Mouse (Mus musculus) telencephalon, adult 2 months (tissue): ENCODE data around the gene Wdr60.

ENCODE experiments used
- DNase-seq: peaks from one replicate; pipeline ENCODE4 v3.0.0-alpha.2; 2011; ENCODE audit warnings: low read depth, low spot score

Gene Wdr60

DNA sequence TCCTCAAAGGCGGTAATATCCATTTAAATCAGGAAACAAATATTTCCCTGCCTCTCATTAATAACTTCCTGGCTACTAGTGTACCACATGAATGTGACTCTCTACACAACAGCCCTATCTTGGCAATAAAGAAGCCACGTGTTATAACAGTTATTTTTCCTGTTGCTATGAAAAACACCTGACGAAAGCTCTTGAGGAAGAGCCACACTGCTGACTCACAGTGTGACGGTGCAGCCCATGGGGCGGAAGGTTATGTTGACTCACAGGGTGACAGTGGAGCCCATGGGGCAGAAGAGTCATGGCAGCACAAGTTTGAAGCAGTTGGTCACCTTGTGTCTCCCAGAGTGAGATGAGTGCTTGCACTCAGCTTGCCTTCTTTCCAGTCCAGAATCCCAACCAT, 6.6 kb upstream of the Wdr60 start:
- DNase-seq: no peak

GRCm38 (mm10) chr12:116265275-116265674, 2.5 kb upstream of the Wdr60 start:
- no peak for DNase-seq

GRCm38 (mm10) chr12:116264756-116265155, 1.9 kb upstream of the Wdr60 start:
- DNase-seq: no peak

- DNase-seq: no peak
Measured at GRCm38 (mm10) chr12:116258321-116258720, 4.5 kb downstream of the Wdr60 start.

DNA sequence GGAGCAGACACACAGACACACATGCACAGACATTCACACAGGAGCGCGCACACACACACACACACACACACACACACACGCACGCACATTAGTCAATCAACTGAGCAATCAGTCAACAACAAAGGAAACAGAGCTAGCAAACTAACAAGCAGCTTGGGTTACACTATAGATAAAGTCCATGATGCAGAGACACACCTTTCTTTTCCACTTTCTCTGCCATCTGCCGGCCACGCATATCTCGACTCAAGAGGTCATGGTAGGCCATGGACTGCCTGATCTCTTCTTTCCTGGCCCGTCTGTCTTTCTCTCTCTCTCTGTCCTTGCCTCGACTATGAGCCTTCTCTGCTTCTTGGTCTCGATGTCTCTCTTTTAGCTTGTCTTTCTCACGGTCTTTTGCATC, 7.2 kb downstream of the Wdr60 start:
- no peak for DNase-seq

- no peak for DNase-seq
Measured at GRCm38 (mm10) chr12:116254652-116255051, 8.2 kb downstream of the Wdr60 start.

- DNase-seq: no peak
Measured at GRCm38 (mm10) chr12:116244601-116245000, 18.2 kb downstream of the Wdr60 start.

GRCm38 (mm10) chr12:116238803-116239202, 24.0 kb downstream of the Wdr60 start:
- peak; percentile 46 for DNase-seq

GRCm38 (mm10) chr12:116238370-116238769, 24.5 kb downstream of the Wdr60 start:
- DNase-seq: no peak

DNA sequence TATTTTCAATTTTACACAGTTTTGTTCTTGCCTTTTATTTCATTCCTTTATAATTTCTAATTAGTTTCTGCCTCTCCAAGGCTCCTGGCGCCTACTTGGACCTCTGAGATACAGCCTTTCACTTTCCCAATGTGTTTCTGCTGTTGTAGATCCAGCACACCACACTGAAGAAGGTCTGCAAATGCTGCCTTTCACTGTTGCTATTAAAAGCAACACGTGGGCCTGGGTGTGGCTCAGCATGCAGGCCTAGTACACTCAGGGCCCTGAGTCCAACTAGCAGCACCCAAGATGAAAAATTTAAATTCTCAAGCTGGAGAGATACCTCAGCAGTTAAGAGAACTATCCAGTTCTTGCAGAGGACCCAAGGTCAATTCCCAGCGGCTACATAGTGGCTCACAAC, 26.2 kb downstream of the Wdr60 start:
- no peak for DNase-seq

DNA sequence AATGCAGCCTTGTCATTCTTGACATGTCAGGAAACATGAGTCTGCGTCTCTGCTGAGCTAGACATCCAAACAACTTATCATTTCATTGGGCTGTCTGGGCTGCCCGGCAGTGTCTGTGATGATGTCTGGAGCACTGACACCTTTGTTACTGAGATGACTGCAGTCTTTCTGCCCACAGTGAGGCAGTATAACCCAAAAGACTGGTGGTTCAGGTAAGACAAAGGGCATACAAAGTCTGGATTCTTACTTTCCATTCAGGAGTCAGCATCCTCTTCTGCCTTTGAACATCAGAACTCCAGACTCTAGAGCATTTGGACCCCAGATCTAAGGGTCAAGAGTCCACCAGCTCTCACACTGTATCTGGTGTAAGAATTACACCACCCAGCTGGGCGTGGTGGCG, 27.5 kb downstream of the Wdr60 start:
- no peak for DNase-seq

DNA sequence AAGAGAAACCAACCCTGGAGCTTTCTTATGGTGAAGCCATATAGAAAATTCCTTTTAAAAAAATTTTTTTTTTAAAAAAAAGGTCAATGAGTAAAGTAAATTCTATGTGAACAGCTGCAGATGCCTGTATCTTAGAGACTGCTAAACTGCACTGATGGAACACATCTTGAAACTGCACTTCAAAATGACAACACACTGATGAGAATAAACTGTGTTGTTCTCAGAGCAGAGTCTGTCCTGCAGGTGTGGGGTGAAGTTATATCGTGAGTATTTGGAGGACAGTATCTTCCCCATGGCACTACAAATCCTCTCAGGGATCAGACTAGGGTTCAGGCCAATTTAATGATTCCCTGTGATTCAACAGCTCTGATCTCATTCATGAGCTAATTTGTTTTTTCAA, 30.8 kb downstream of the Wdr60 start:
- no peak for DNase-seq

DNA sequence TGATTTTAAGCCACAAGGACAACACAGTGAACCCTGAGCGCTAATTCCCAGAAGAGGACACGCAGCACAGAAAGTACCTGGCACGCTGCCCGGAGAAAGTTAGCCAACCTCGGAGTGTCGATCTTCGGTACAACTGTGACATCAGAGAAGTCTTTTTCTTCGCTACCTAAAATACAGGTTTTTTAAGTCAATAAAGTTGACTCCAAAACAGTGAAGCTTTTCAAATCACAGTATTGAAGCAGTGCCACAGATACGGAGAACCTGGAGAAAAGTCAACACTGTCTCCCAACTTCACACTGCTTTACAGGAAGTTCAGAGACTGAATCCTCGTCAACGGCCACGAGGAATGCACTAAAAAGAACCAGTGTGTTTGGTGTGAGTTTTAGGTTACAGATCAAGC, 31.2 kb downstream of the Wdr60 start:
- DNase-seq: no peak

- DNase-seq: no peak
Measured at GRCm38 (mm10) chr12:116229451-116229850, 33.4 kb downstream of the Wdr60 start.

GRCm38 (mm10) chr12:116226289-116227057, 36.3 kb downstream of the Wdr60 start:
- no peak for DNase-seq

DNA sequence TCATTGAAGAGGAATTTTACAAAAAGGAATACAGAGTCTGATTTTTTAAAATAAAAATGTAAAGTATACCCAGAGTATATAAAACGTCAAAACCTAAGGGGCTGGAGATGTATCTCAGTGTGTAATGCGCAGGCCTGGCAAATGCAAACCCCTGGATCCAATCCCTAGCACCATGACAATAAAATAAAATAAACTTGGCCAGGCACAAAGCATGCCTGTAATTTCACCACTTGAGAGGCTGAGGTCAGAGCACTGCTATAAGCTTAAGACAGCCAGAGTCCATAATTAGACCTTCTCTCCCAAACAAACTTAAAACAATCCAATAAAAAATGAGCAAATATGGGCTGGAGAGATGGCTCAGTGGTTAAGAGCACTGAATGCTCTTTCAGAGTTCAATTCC, 39.7 kb downstream of the Wdr60 start:
- DNase-seq: no peak

DNA sequence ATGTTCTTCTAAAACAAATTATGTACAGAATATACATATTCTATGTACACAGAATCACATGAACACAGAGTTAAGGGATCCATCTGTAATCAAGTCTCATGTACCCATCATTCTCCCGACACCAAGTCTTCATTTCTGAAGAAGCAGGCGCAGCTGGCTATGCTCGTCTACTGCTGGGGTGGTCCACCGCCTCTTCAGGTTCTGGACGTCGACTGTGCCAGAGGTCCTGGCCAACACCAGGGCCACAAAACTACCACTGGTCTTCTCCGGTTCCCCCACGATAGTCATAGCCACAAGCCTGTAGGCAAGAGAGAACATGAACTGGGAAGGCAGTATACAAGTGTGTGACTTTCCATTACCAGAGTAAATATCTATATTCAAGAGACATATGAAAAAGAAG, 55.3 kb downstream of the Wdr60 start:
- DNase-seq: no peak

DNA sequence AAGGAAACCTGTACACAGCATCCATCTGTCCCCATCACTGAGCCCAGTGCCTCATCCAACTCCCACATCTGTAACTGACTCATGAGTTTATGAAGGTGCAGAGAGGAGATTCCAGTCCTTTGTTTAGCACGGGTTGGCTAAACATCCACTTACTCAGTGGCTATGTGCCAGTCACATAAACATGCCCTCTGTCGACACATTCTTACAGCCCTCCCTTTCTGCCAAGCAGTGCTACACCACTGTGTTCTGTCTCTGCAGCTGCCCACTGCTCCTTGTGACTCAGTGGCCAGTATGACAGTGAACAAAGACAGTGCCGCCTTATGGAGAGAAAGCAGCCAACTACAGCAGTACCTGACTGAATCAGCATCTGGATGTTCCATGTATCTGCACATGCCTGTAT, 57.1 kb downstream of the Wdr60 start:
- DNase-seq: no peak

- peak; percentile 28 for DNase-seq
Measured at GRCm38 (mm10) chr12:116202176-116202981, 60.4 kb downstream of the Wdr60 start.

DNA sequence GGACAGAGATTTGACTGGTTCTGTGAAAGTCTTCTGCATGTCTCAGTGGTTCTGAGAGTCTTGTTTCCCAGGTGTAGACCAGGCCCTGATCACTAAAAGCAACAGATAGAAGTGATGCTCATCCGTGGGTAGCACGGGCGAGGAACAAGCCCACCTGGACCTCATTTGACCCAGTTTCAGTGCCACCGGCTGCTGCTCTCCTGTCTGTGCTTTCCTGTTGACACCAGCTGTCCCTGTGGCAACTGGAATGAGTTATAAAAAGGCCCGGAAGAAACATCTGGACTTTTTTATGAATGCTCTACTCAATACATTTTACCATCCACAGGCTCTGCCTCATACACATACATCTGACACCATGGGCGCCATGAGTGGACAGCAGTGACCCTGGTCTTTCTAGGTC, 64.0 kb downstream of the Wdr60 start:
- DNase-seq: no peak

DNA sequence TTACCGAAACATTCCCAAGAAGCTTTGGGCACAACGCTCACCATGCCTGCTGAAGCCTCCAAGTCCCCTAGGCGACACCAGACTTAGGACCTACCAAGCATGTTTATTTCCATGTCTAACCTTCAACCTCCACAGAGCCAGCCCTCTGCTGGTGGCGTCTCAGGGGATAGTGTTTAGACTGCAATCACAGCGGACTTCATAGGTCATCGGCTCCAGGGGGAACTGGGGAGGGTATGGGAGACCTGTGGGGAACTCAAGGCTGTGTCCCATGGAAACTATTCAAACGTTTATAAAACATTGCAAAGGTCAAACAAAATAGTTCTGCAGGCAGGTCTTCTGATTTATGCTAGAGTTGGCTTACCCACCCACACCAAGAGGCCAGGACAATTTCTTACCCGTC, 66.6 kb downstream of the Wdr60 start:
- DNase-seq: no peak

DNA sequence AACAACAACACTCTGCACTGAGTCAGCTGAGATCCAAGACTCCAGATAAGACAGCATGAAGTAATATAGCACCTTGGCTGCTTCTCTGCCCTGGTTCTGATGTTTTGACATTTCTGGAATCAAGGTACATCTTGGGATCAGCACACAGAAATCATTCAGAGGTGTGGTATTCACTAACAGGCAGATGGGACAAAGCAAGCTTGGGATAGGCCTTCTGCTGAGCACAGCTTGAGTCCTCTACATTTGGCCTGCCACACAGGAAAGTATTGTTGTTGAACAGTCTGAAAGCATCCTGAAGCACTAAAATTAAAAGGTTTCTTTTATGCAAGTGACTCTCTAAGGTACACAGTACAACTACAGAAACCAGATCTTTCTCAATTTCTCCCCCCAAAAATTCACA, 68.2 kb downstream of the Wdr60 start:
- no peak for DNase-seq

DNA sequence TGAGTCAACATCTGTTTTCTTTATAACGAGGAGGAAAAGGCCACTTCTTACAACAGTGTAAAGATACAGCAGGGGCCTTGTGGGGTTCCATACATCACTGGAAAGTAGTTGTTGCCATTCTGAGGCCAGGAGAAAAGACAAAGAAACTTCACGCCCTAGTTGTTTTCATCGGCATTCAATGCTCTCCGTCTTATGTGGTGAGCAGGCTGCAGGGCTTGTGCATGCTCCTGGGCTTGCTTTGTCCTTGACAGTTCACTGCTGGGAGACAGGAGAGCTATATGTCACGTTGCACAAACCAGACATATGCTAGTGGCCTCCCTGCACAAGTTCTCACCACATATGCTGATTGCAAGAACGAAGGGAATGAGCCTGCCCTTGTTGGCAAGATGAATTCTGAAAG, 68.9 kb downstream of the Wdr60 start:
- no peak for DNase-seq
